Mouse (Mus musculus): ENCODE measurements around the gene Six2. TPM values are rescaled to one million over a fixed set of nuclear protein-coding genes. Genes with fewer than 3 reads are reported as not detected.

Gene Six2
- polyA plus RNA-seq (2012; rRNA removed) (0.04 and 0.08 TPM in 2 replicates), polyA plus RNA-seq (2014; fragmentation: Nextera tagmentation; extraction: Ambion mirVana) (not detected in 2 replicates)

GRCm38 (mm10) chr17:85688236-85688910 lies at the start of gene Six2:
Gene Six2 (minus strand): TSS chr17:85688274.
- peaks cover 99% of the 10 kb centered on the region for H3K27me3 ChIP-seq (ENCODE audit: control insufficient read depth, insufficient read depth, low read length)
- no peaks in the 10 kb centered on the region for H3K4me1 ChIP-seq (replicated peaks; ENCODE audit: control insufficient read depth in 2 of 2, insufficient read depth in 2 of 2, low read length in 1 of 2)
- ATAC-seq (ENCODE audit: insufficient read depth) = 0 out of 2 replicates have a peak, but pooled peaks have one; percentile 15
- no peaks in the 10 kb centered on the region for H3K9me3 ChIP-seq (ENCODE audit: control insufficient read depth, low read length)
- peak within 1 kb of the TSS in 1 of 2 experiments; percentile 33; a peak in 2 of 4 replicates for H3K4me3 ChIP-seq (ENCODE audit: insufficient read depth in 1 of 2, low read depth in 2 of 2, low read length in 2 of 2)
- TF ChIP-seq CTCF (IDR thresholded peaks at IDR 0.05; ENCODE audit: low read depth) = no peak
- no peak for TF ChIP-seq EP300 (IDR thresholded peaks at IDR 0.05; ENCODE audit: low read depth)
- no peak within 1 kb of the TSS for H3K27ac ChIP-seq
- H3K36me3 ChIP-seq (replicated peaks; ENCODE audit: control insufficient read depth, insufficient read depth, low read depth) = no peaks in the 10 kb centered on the region
- H3K4me2 ChIP-seq (ENCODE audit: low read depth) = peak within 1 kb of the TSS; percentile 43
- WGBS (ENCODE audit: insufficient replicate concordance) = 2% methylated on average over 55 of the region's 55 CpGs
- H3K9ac ChIP-seq (replicated peaks) = no peak within 1 kb of the TSS
- no peak for DNase-seq (ENCODE audit: low read depth in 3 of 3, low spot score in 3 of 3)

GRCm38 (mm10) chr17:85737090-85737780 lies 49.2 kb upstream of the Six2 start:
- DNase-seq (ENCODE audit: low read depth in 3 of 3, low spot score in 3 of 3) = no peak
- no peaks in the 10 kb centered on the region for H3K36me3 ChIP-seq (replicated peaks; ENCODE audit: control insufficient read depth, insufficient read depth, low read depth)

GRCm38 (mm10) chr17:85731329-85731728 lies 43.3 kb upstream of the Six2 start:
- no peak overlapping the region for H3K27ac ChIP-seq
- 34% methylated on average over 5 of the region's 5 CpGs for WGBS (ENCODE audit: insufficient replicate concordance)
- no peak for DNase-seq (ENCODE audit: low read depth in 3 of 3, low spot score in 3 of 3)
- no peak for TF ChIP-seq EP300 (IDR thresholded peaks at IDR 0.05; ENCODE audit: low read depth)
- no peak for TF ChIP-seq CTCF (IDR thresholded peaks at IDR 0.05; ENCODE audit: low read depth)
- no peak overlapping the region for H3K9ac ChIP-seq (replicated peaks)
- no peak for ATAC-seq (ENCODE audit: insufficient read depth)
- H3K4me1 ChIP-seq (replicated peaks; ENCODE audit: control insufficient read depth in 2 of 2, insufficient read depth in 2 of 2, low read length in 1 of 2) = no peaks in the 10 kb centered on the region; a peak in 1 of 4 replicates
- H3K4me3 ChIP-seq (ENCODE audit: insufficient read depth in 1 of 2, low read depth in 2 of 2, low read length in 2 of 2) = no peak overlapping the region
- H3K9me3 ChIP-seq (ENCODE audit: control insufficient read depth, low read length) = no peaks in the 10 kb centered on the region
- no peak overlapping the region for H3K4me2 ChIP-seq (ENCODE audit: low read depth)
- no peaks in the 10 kb centered on the region for H3K27me3 ChIP-seq (ENCODE audit: control insufficient read depth, insufficient read depth, low read length)
- no peaks in the 10 kb centered on the region for H3K36me3 ChIP-seq (replicated peaks; ENCODE audit: control insufficient read depth, insufficient read depth, low read depth)

More at GRCm38 (mm10) chr17:85737090-85737780, 49.2 kb upstream of the Six2 start:
- no peak for ATAC-seq (ENCODE audit: insufficient read depth)
- no peak overlapping the region for H3K9ac ChIP-seq (replicated peaks)
- no peaks in the 10 kb centered on the region for H3K4me1 ChIP-seq (replicated peaks; ENCODE audit: control insufficient read depth in 2 of 2, insufficient read depth in 2 of 2, low read length in 1 of 2)
- no peak for TF ChIP-seq CTCF (IDR thresholded peaks at IDR 0.05; ENCODE audit: low read depth)
- H3K27ac ChIP-seq = no peak overlapping the region
- no peak overlapping the region for H3K4me2 ChIP-seq (ENCODE audit: low read depth)
- 52% methylated on average over 19 of the region's 19 CpGs for WGBS (ENCODE audit: insufficient replicate concordance)
- no peaks in the 10 kb centered on the region for H3K27me3 ChIP-seq (ENCODE audit: control insufficient read depth, insufficient read depth, low read length)
- no peak overlapping the region for H3K4me3 ChIP-seq (ENCODE audit: insufficient read depth in 1 of 2, low read depth in 2 of 2, low read length in 2 of 2)
- H3K9me3 ChIP-seq (ENCODE audit: control insufficient read depth, low read length) = no peaks in the 10 kb centered on the region

GRCm38 (mm10) chr17:85730231-85731015 lies 42.3 kb upstream of the Six2 start:
- H3K27ac ChIP-seq = no peak overlapping the region
- H3K4me2 ChIP-seq (ENCODE audit: low read depth) = no peak overlapping the region
- DNase-seq (ENCODE audit: low read depth in 3 of 3, low spot score in 3 of 3) = no peak
- ATAC-seq (ENCODE audit: insufficient read depth) = no peak
- 64% methylated on average over 12 of the region's 12 CpGs for WGBS (ENCODE audit: insufficient replicate concordance)
- H3K36me3 ChIP-seq (replicated peaks; ENCODE audit: control insufficient read depth, insufficient read depth, low read depth) = no peaks in the 10 kb centered on the region
- H3K9me3 ChIP-seq (ENCODE audit: control insufficient read depth, low read length) = no peaks in the 10 kb centered on the region
- H3K9ac ChIP-seq (replicated peaks) = no peak overlapping the region
- no peak for TF ChIP-seq CTCF (IDR thresholded peaks at IDR 0.05; ENCODE audit: low read depth)
- no peak for TF ChIP-seq EP300 (IDR thresholded peaks at IDR 0.05; ENCODE audit: low read depth)
- no peak overlapping the region for H3K4me3 ChIP-seq (ENCODE audit: insufficient read depth in 1 of 2, low read depth in 2 of 2, low read length in 2 of 2)
- no peaks in the 10 kb centered on the region; a peak in 1 of 4 replicates for H3K4me1 ChIP-seq (replicated peaks; ENCODE audit: control insufficient read depth in 2 of 2, insufficient read depth in 2 of 2, low read length in 1 of 2)
- H3K27me3 ChIP-seq (ENCODE audit: control insufficient read depth, insufficient read depth, low read length) = no peaks in the 10 kb centered on the region
